Mouse (Mus musculus) cerebellum, postnatal 25 days (tissue): ENCODE data around the gene Zfp978.
"Not testable (repeated sequence)": the region's sequence is repeated elsewhere in the genome, so short reads cannot be mapped to it uniquely, and the experiment has no call there.

Experiments
- DNase-seq, 2 experiments: peaks; one replicate each; pipeline ENCODE4 v3.0.0; 2021; ENCODE audit warnings: mixed read lengths in 2 of 2

Gene Zfp978

GRCm38 (mm10) chr4:147416365-147416764 is 55.3 kb downstream of the Zfp978 start:
- DNase-seq, result not testable (repeated sequence)

- DNase-seq, result no peak
These were observed 56.2 kb downstream of the Zfp978 start for GRCm38 (mm10) chr4:147417157-147417778.

GRCm38 (mm10) chr4:147417921-147418320 is 56.8 kb downstream of the Zfp978 start:
- no peak for DNase-seq

- DNase-seq, result not testable (repeated sequence)
These were observed 57.2 kb downstream of the Zfp978 start for GRCm38 (mm10) chr4:147418333-147418732.

GRCm38 (mm10) chr4:147419190-147419589 is 58.1 kb downstream of the Zfp978 start:
- DNase-seq, result not testable (repeated sequence)

- not testable (repeated sequence) for DNase-seq
These were observed 58.9 kb downstream of the Zfp978 start for GRCm38 (mm10) chr4:147419756-147420590.

GRCm38 (mm10) chr4:147420794-147421193 is 59.7 kb downstream of the Zfp978 start:
- no peak for DNase-seq

GRCm38 (mm10) chr4:147421316-147421715 is 60.2 kb downstream of the Zfp978 start:
- not testable (repeated sequence) for DNase-seq

- no peak for DNase-seq
These were observed 62.0 kb downstream of the Zfp978 start for GRCm38 (mm10) chr4:147423140-147423539.

GRCm38 (mm10) chr4:147423641-147424298 is 62.7 kb downstream of the Zfp978 start:
- DNase-seq, result no peak

GRCm38 (mm10) chr4:147424404-147424803 is 63.3 kb downstream of the Zfp978 start:
- not testable (repeated sequence) for DNase-seq

- DNase-seq, result not testable (repeated sequence)
These were observed 64.7 kb downstream of the Zfp978 start for GRCm38 (mm10) chr4:147425615-147426347.

- DNase-seq, result no peak
These were observed 69.5 kb downstream of the Zfp978 start for GRCm38 (mm10) chr4:147430651-147431050.

GRCm38 (mm10) chr4:147431696-147432442 is 70.8 kb downstream of the Zfp978 start:
- DNase-seq, result not testable (repeated sequence)

- no peak for DNase-seq
These were observed 71.3 kb downstream of the Zfp978 start for GRCm38 (mm10) chr4:147432443-147432790.

GRCm38 (mm10) chr4:147433017-147433416 is 71.9 kb downstream of the Zfp978 start:
- no peak for DNase-seq

- no peak for DNase-seq
These were observed 72.8 kb downstream of the Zfp978 start for GRCm38 (mm10) chr4:147433874-147434273.
